Mouse (Mus musculus) layer of hippocampus, adult 2 months (tissue): ENCODE results near the gene Diras2. TPM values are rescaled to one million over a fixed set of nuclear protein-coding genes. Genes with fewer than 3 reads are reported as not detected.

Source experiments
- DNase-seq, 2 experiments: peaks; one replicate each; pipeline ENCODE4 v3.0.0; 2022; ENCODE audit warnings: low spot score in 2 of 2
- H3K27ac ChIP-seq: fragments of 200-600 bp; 2 replicates; pipeline ENCODE4 v1.8.1; 2022
- H3K4me3 ChIP-seq: fragments of 200-600 bp; 2 replicates; pipeline ENCODE4 v1.8.1; 2022; ENCODE audit warnings: mild to moderate bottlenecking
- CTCF ChIP-seq: fragments of 200-600 bp; conservative IDR thresholded peaks from 2 replicates; pipeline ENCODE4 v1.8.1; 2022; ENCODE audit warnings: antibody characterized with exemption, mild to moderate bottlenecking, moderate library complexity
- long read RNA-seq, 2 experiments: library from polyadenylated mRNA; stranded (forward); transcript quantifications; one replicate each; pipeline ENCODE4 v2.0.0; 2021; ENCODE audit warnings: borderline mapping rate in 2 of 2
- total RNA-seq, 2 experiments: library from RNA; stranded (reverse); gene quantifications; 2 replicates each; pipeline ENCODE4 v1.2.3; 2021

Diras2 gene
- total RNA-seq = 100 to 1,000 TPM; 150 to 155 TPM
- long read RNA-seq, experiment 1, full-length matches to known transcripts = 168 of 224 reads
- long read RNA-seq, experiment 1, partial matches to known transcripts = 0 of 224 reads
- long read RNA-seq, experiment 1, other reads (novel, unspliced or antisense) = 56 of 224 reads
- long read RNA-seq, experiment 2, full-length matches to known transcripts = 246 of 320 reads
- long read RNA-seq, experiment 2, partial matches to known transcripts = 0 of 320 reads
- long read RNA-seq, experiment 2, other reads (novel, unspliced or antisense) = 74 of 320 reads

- peak within 1 kb of the TSS; percentile 63 for H3K4me3 ChIP-seq
- no peak for DNase-seq
These were observed at the start of gene Diras2 for GRCm38 (mm10) chr13:52531121-52531520. TSS of gene Diras2 (minus strand) at chr13:52531279.

GRCm38 (mm10) chr13:52578776-52579175 lies 47.7 kb upstream of the Diras2 start:
- DNase-seq = no peak
- TF ChIP-seq CTCF = no peak
- H3K27ac ChIP-seq = no peak overlapping the region
- no peak overlapping the region for H3K4me3 ChIP-seq

More at GRCm38 (mm10) chr13:52531121-52531520, at the start of gene Diras2:
- no peak for TF ChIP-seq CTCF
- peak within 1 kb of the TSS; percentile 98 for H3K27ac ChIP-seq

GRCm38 (mm10) chr13:52577939-52578338 lies 46.9 kb upstream of the Diras2 start:
- Histone ChIP-seq H3K27ac (no peak overlapping the region), H3K4me3 (no peak overlapping the region)
- TF ChIP-seq CTCF = no peak
- no peak for DNase-seq

GRCm38 (mm10) chr13:52577326-52577920 lies 46.3 kb upstream of the Diras2 start:
- H3K4me3 ChIP-seq = no peak overlapping the region
- no peak overlapping the region for H3K27ac ChIP-seq
- TF ChIP-seq CTCF = no peak
- DNase-seq = no peak

- H3K27ac ChIP-seq = no peak overlapping the region
- no peak for TF ChIP-seq CTCF
These were observed 45.8 kb upstream of the Diras2 start for GRCm38 (mm10) chr13:52576841-52577240.

GRCm38 (mm10) chr13:52576021-52576614 lies 45.0 kb upstream of the Diras2 start:
- DNase-seq = no peak
- TF ChIP-seq CTCF = no peak
- no peak overlapping the region for H3K27ac ChIP-seq
- no peak overlapping the region for H3K4me3 ChIP-seq

More at GRCm38 (mm10) chr13:52576841-52577240, 45.8 kb upstream of the Diras2 start:
- DNase-seq = no peak
- no peak overlapping the region for H3K4me3 ChIP-seq

GRCm38 (mm10) chr13:52575483-52575882 lies 44.4 kb upstream of the Diras2 start:
- DNase-seq = no peak
- Histone ChIP-seq H3K4me3 (no peak overlapping the region), H3K27ac (no peak overlapping the region)
- TF ChIP-seq CTCF = no peak

GRCm38 (mm10) chr13:52574311-52574710 lies 43.2 kb upstream of the Diras2 start:
- DNase-seq = no peak
- no peak overlapping the region for H3K27ac ChIP-seq
- H3K4me3 ChIP-seq = no peak overlapping the region
- TF ChIP-seq CTCF = no peak

- no peak overlapping the region for H3K27ac ChIP-seq
- DNase-seq = no peak
- no peak for TF ChIP-seq CTCF
- H3K4me3 ChIP-seq = no peak overlapping the region
These were observed 41.7 kb upstream of the Diras2 start for GRCm38 (mm10) chr13:52572451-52573446.

GRCm38 (mm10) chr13:52571591-52572384 lies 40.7 kb upstream of the Diras2 start:
- TF ChIP-seq CTCF = no peak
- no peak overlapping the region for H3K4me3 ChIP-seq
- no peak for DNase-seq
- no peak overlapping the region for H3K27ac ChIP-seq

- no peak overlapping the region for H3K27ac ChIP-seq
- DNase-seq = peak; percentile 72 to 75
- TF ChIP-seq CTCF = no peak
- no peak overlapping the region; the same call in 1 of the 2 replicates for H3K4me3 ChIP-seq
These were observed 39.2 kb upstream of the Diras2 start for GRCm38 (mm10) chr13:52570276-52570675.
